Mouse (Mus musculus) retina, postnatal 1 day (tissue): ENCODE results near the gene Rtkn.

Experiments
- DNase-seq: peaks from one replicate; pipeline ENCODE4 v3.0.0-alpha.2; 2012

The Rtkn gene

DNA sequence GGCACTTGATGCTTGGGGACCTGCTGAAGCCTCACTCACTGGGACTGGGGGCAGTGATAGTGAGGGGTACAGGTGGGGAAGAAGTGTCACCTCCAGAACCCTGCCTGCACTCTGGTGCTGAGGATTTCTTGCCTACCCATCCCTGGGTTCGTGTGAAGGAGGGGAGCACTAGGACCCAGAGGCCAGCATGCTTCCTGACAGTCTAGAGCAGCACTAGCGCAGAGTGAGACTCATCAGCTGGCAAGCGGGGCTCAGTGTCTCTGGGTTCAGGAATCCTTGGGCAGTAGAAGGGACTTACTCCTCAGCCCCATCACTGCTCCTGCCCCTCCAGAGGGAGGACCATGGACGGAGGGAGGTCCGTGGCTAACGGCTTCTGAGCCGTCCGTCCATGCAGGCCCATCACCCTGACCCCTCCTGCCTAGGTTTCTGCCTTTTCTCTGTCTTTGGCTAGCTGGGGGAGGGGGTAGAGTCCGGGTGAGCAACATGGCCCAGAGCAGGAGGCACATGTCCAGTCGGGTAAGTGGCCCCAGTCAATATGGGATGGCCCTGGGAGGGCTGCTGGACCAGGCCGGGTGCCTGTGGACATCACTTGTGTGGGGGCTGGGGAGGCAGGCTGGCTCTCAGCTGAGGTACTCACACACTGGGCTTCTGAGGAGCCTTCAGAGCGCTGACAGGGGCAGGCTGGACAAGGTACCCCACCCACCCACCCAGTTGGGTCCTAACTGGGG is 44.3 kb downstream of the Rtkn start:
- peak; percentile 77 for DNase-seq

DNA sequence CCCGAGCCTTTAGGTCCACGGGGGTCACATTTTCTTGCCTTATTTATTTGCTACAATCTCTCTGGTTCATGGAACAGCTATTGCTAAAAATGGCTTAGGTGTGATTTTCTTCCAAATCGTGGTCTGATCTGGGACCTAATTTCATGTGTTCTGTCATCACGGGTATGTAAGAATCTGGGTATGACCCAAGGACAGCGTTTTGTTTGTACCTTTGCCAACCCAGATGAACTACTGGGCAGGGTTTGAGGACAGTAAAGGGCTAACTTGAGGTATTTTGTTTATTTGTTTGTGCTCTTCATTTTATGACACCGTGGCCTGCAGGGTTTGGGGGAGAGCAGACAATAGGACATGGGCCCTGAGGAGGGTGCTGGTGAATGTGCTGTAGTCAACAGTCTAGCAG is 45.3 kb downstream of the Rtkn start:
- DNase-seq = no peak

DNA sequence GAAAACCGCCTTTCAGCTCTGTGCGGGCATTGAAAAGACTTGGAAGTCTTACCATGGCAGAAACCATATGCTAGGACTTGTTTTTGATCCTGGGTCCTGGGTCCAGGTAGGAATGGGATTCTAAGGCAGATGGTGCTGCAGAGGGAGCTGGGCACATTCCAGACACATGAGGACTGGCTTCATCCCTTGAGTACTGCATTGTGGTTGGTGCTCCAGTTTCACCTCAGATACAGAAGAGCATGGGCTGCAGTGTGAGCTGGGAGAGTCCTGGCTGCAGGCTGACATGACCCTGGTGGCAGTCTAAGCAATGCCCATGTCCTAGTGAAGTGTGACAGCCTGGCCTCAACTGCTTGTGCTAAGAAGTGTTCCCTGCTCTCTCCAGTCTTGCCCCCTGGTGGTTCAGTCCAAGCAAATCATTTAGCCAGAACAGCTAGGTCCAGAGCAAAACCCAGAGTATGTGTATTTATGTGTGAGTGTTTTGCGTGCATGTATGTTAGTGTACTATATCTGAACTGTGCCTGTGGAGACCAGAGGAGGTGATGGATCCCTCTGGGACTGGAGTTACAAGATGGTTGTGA is 49.7 kb downstream of the Rtkn start:
- DNase-seq = peak; percentile 50

DNA sequence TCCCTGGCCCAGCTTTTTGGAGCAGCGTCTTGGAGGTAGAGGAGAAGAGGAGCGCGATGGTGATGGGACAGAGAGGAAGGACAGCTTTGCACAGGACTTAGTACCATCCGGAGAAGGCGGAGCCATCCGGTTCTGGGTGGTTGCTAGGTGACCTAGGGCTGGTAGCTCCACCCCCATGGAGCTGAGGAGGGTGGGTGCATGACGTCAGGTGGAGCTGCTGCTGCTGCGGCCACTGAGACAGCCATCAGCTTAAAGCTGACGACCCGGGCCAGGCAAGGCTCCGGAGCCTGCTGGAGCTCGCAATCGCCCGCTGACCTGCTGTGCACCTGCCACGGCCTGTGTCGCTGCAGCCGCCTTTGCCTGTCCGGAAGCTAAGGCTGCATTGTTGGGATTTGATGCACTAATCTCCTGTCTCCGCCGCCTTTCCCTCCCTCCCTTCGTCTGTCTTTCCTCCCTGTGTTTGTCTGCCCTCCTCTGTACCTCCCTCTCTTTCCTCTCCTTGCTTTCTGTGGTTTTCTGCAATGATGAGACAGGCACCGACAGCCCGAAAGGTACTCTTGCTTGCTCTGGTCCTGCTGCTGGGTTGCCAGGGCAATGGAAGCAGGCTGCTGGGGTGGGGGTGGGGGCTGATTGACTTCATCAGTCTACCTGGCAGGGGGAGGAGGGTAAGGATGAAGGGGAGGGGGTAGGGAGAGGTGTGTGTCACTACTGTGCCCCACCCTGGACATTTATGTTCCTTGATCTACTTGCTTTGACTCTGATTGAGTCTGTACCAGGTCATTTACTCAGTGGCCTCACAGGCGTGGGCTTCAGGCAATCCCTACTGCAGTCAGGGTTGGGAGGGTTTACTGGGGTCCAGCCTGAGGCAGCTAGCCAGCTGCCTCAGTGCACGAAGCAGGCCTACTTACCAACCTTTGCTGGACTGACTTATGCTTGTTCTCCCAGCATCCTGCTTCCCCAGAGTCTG is 50.9 kb downstream of the Rtkn start:
- DNase-seq = peak; percentile 93

DNA sequence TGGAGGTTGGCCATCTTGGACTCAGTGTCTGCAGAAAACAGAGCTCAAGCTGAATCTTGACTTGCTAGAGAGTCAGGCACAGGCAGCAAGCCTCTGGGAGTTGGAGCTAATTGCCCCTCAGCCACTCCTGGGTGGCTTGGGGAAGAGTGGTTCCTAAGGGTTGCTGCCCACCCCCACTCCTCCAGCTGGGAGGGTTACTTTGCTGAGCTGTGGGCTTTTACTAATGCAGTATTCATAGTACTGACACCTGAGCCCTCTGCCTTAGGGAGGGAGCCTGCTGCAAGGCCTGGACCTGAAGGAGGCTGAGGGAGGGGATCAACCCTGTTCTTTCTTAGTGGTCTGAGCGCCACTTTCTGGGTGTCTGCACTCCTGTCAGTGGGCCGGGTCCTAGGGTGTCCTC is 51.7 kb downstream of the Rtkn start:
- no peak for DNase-seq

DNA sequence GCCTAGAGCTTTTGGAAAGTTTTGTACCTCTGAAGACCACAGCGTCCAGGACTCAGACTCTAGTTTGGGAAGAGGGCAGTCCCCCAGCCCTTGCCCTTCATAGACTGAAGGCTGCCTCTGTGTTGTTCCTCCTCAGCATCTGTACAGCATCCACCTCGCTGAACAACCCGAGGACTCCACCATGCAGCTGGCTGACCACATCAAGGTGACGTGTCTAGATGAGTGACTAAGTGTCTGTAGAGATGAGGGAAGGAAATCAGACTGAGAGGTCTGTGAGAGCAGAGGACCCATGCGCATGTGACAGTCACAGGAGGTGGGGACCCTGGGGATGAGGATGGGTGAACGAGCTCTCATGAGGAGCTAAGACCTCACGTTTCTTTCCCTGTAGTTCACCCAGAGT is 58.3 kb downstream of the Rtkn start:
- DNase-seq = no peak

DNA sequence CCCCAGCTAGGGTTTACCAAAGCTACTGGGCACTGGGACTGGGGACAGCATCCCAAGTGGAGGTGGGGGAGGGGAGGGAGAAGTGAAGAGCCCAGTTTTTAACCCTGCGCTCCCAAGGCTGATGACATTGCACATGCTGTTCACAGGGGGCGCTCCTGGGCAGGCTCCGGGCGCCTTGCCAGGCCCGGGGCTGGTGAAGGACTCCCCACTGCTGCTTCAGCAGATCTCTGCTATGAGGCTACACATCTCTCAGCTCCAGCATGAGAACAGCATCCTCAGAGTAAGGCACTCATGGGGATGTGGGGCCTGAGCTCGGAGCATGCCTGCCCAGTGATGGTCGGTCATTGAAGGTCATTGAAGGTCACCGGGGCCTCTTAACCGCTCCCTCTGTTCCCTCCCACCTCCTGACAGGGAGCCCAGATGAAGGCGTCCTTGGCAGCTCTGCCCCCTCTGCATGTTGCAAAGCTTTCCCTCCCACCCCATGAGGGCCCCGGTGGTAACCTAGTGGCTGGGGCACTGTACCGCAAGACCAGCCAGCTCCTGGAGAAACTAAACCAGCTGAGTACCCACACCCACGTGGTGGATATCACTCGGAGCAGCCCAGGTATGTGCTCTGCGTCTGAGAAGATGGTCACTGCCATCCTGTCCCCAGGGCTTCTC is 62.2 kb downstream of the Rtkn start:
- peak; percentile 64 for DNase-seq
